Mouse (Mus musculus): ENCODE results near the gene Gm36210.
A peak's percentile ranks its signal among the peaks of the same experiment; 100 is the strongest.

Gene Gm36210

DNA sequence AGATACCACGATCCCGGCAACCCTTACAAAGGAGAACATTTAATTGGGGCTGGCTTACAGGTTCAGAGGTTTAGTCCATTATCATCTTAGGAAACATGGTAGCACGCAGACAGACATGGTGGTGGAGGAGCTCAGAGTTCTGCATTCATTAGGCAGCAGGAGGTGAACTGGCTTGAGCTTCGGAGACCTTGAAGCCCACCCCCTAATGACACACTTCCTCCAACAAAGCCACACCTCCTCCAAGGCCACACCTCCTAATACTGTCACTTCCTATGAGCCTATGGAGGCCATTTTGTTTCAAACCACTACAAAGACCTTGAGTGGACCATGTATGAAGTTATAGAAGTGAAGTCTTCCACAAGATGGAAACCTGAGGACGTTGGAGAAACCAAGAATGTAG, 5.9 kb upstream of the Gm36210 start:
- TF ChIP-seq NANOG (IDR thresholded peaks at IDR 0.05; ENCODE audit: borderline replicate concordance, low read length) (no peak), CTCF (conservative IDR thresholded peaks at IDR 0.05; ENCODE audit: low read length) (no peak), POU5F1 (IDR thresholded peaks at IDR 0.05; ENCODE audit: borderline replicate concordance, low read length) (no peak)
- H3K4me1 ChIP-seq (replicated peaks; ENCODE audit: low read depth, low read length): peaks cover 77% of the 10 kb centered on the region
- H3K36me3 ChIP-seq (ENCODE audit: insufficient read depth, low read length): peaks cover 54% of the 10 kb centered on the region
- no peaks in the 10 kb centered on the region for H3K27me3 ChIP-seq (ENCODE audit: insufficient read depth, low read length)
- H3K4me3 ChIP-seq (replicated peaks; ENCODE audit: low read length): peak overlapping the region; percentile 90
- H3K9me3 ChIP-seq (ENCODE audit: low read length): no peaks in the 10 kb centered on the region

DNA sequence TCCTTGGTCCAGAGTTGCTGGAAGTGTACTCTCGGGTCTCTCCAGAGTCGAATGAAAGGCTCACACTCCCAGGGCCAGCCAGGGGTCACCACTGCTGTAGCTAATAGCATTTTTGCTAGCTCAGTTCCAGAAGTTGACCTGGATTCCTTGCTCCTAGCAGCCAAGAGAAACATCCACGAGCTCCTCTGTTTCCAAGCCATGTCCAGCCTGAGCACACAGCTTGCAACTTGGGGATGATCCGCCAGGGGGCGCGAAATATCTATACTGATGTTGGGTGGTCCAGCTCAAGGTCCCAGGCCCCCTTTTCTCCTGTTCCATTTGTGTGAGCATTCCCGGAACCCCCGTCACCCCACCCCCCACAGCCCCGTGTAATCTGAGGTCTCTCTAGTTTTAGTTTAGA, 5.2 kb upstream of the Gm36210 start:
- Histone ChIP-seq H3K4me3 (replicated peaks; ENCODE audit: low read length) (peak overlapping the region; percentile 90), H3K9me3 (ENCODE audit: low read length) (no peaks in the 10 kb centered on the region), H3K36me3 (ENCODE audit: insufficient read depth, low read length) (peaks cover 50% of the 10 kb centered on the region), H3K27me3 (ENCODE audit: insufficient read depth, low read length) (no peaks in the 10 kb centered on the region), H3K4me1 (replicated peaks; ENCODE audit: low read depth, low read length) (peaks cover 77% of the 10 kb centered on the region)
- peak; percentile 72 for TF ChIP-seq CTCF (conservative IDR thresholded peaks at IDR 0.05; ENCODE audit: low read length)
- no peak for TF ChIP-seq POU5F1 (IDR thresholded peaks at IDR 0.05; ENCODE audit: borderline replicate concordance, low read length)

DNA sequence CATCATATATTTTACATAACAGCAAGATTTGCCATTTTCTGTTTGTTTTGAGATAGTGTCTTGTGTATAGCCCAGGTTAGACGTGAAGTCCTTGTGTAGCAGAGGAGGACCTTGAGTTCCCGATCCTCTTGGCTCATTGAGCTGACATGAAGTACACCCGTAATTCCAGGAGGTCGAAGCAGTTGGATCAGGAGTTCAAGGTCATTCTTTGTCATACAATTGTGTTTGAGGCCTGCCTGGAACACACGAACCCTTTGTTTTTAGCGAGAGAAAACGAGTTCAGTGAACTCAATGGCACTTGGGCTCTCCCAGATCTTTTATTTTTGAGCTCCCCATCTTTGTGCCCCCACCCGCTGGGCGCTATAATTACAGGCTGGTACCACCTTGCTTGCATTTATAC, 3.9 kb downstream of the Gm36210 start:
- Histone ChIP-seq H3K9me3 (ENCODE audit: low read length) (no peaks in the 10 kb centered on the region), H3K4me3 (replicated peaks; ENCODE audit: low read length) (no peak overlapping the region), H3K36me3 (ENCODE audit: insufficient read depth, low read length) (peaks cover 36% of the 10 kb centered on the region), H3K4me1 (replicated peaks; ENCODE audit: low read depth, low read length) (peaks cover 80% of the 10 kb centered on the region), H3K27me3 (ENCODE audit: insufficient read depth, low read length) (no peaks in the 10 kb centered on the region)
- TF ChIP-seq NANOG (IDR thresholded peaks at IDR 0.05; ENCODE audit: borderline replicate concordance, low read length) (no peak; the same call in 1 of the 2 replicates), POU5F1 (IDR thresholded peaks at IDR 0.05; ENCODE audit: borderline replicate concordance, low read length) (no peak; the same call in 1 of the 2 replicates), CTCF (conservative IDR thresholded peaks at IDR 0.05; ENCODE audit: low read length) (no peak)

DNA sequence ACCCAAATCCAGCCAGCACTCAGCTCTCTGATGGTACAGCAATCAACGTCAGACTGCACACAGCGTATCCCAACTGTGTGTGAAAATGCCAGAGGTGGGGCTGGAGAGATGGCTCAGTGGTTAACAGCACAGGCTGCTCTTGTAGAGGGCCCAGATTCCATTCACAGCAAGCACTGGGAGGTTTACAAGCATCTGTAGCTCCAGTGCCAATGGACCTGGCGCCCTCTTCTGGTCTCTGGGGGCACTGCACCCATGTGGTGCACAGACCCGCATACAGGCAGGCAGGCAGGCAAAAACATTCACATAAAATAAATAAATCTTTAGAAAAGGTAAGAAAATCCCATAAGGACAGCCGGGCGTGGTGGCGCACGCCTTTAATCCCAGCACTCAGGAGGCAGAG, 5.1 kb downstream of the Gm36210 start:
- H3K4me1 ChIP-seq (replicated peaks; ENCODE audit: low read depth, low read length): peaks cover 77% of the 10 kb centered on the region
- TF ChIP-seq CTCF (conservative IDR thresholded peaks at IDR 0.05; ENCODE audit: low read length): peak; percentile 96
- no peak for TF ChIP-seq POU5F1 (IDR thresholded peaks at IDR 0.05; ENCODE audit: borderline replicate concordance, low read length)
- peak; percentile 36; the same call in 1 of the 2 replicates for TF ChIP-seq NANOG (IDR thresholded peaks at IDR 0.05; ENCODE audit: borderline replicate concordance, low read length)
- no peak overlapping the region for H3K4me3 ChIP-seq (replicated peaks; ENCODE audit: low read length)
- H3K36me3 ChIP-seq (ENCODE audit: insufficient read depth, low read length): peaks cover 32% of the 10 kb centered on the region
- H3K27me3 ChIP-seq (ENCODE audit: insufficient read depth, low read length): no peaks in the 10 kb centered on the region
- no peaks in the 10 kb centered on the region for H3K9me3 ChIP-seq (ENCODE audit: low read length)

DNA sequence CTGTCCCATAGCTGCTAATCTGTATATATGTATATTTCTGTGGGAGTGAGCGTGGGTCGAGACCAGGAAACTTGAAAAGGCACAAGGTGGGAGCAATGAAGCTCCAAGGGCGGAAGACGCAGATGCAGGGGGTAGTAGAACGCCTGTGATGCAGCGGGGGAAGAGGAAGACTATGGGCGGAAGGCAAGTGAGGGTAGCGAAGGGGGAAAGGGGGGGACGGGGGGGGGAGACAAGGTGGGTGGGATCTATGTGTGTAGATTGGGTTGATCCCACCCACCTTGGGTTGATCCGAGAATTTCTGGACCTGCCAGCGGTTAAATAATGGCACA, 5.8 kb downstream of the Gm36210 start:
- Histone ChIP-seq H3K36me3 (ENCODE audit: insufficient read depth, low read length) (peaks cover 29% of the 10 kb centered on the region), H3K4me1 (replicated peaks; ENCODE audit: low read depth, low read length) (peaks cover 77% of the 10 kb centered on the region), H3K9me3 (ENCODE audit: low read length) (no peaks in the 10 kb centered on the region), H3K4me3 (replicated peaks; ENCODE audit: low read length) (peak overlapping the region; percentile 53; the same call in 1 of the 2 replicates), H3K27me3 (ENCODE audit: insufficient read depth, low read length) (no peaks in the 10 kb centered on the region)
- TF ChIP-seq POU5F1 (IDR thresholded peaks at IDR 0.05; ENCODE audit: borderline replicate concordance, low read length): no peak
- no peak for TF ChIP-seq CTCF (conservative IDR thresholded peaks at IDR 0.05; ENCODE audit: low read length)
- no peak for TF ChIP-seq NANOG (IDR thresholded peaks at IDR 0.05; ENCODE audit: borderline replicate concordance, low read length)

DNA sequence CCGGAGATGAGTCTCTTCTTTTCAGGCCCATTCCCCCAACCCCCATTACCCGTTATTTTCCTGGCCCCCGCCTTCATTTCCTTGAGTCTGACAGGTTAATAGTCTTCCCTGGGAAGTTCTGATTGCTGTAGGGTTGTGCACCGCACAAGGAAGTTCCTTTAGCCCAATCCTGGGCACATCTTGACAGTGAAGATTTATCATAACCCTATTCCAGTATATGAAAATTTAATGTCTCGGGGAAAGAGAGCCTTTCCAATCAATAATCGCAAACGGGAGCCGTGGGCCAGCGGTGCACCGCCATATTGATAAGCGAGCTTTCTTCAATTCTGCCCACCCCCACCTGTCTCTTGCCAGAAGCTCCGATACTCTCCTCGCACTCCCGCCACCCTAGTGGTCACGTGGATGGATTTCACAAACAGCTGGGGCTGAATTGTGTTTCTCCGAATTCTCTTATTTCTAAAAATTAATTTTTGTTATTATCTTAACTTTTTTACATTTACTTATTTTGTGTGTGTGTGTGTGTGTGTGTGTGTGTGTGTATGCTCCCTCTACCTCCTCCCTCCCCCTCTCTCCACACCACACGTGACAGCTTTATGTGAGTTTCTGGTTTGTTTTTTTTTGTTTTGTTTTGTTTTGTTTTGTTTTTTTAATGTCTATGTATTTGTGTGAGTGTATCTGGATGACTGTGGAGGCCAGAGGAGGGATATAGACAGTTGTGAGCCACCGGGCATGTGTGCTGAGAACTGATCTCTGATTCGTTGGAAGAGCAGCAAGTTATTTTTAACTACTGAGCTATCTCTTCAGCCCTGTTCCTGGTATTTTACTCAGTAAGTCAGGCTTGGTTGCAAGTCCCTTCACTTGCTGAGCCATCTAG, 6.4 kb downstream of the Gm36210 start:
- no peaks in the 10 kb centered on the region for H3K27me3 ChIP-seq (ENCODE audit: insufficient read depth, low read length)
- H3K4me3 ChIP-seq (replicated peaks; ENCODE audit: low read length): peak overlapping the region; percentile 67
- no peak for TF ChIP-seq NANOG (IDR thresholded peaks at IDR 0.05; ENCODE audit: borderline replicate concordance, low read length)
- H3K9me3 ChIP-seq (ENCODE audit: low read length): no peaks in the 10 kb centered on the region
- H3K36me3 ChIP-seq (ENCODE audit: insufficient read depth, low read length): peaks cover 24% of the 10 kb centered on the region
- peaks cover 80% of the 10 kb centered on the region for H3K4me1 ChIP-seq (replicated peaks; ENCODE audit: low read depth, low read length)

DNA sequence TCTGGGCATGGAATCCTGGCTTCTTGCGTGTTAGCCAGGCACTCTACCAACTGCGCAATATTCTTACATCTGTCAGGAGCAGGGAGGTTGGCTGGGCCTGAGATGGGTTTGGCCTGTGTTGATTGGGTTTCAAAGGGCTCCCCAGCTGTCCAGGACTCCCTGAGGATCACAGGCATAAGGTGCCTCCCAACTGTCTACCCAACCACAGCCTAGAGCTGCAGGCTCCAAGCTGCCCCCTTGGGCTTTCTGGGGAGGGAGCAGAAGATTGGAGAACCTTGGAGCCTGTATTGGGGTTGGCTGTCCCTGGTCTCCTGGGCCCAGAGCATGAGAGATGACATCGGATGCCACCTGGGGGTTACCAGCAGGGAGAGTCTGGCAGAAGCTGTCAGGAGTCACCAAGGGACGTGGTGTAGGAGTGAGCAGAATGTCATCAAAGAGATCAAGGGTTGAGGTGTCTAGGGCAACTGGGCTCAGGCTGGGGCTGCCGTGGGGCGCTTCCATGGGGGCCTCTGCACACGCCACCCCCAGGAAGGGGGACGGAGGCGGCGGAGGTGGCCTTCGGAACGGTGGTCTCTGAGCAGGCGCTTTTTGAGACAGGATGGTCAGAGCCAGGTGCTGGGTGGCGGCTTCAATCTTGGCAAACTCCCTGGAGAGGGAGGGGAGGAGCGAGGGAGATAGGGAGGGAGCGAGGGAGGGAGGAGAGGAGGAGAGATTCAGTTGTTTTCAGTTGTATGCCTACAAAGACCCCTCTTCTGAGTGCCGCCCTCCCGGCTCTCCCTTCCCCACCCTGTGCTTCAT, 7.3 kb downstream of the Gm36210 start:
- H3K27me3 ChIP-seq (ENCODE audit: insufficient read depth, low read length): no peaks in the 10 kb centered on the region

DNA sequence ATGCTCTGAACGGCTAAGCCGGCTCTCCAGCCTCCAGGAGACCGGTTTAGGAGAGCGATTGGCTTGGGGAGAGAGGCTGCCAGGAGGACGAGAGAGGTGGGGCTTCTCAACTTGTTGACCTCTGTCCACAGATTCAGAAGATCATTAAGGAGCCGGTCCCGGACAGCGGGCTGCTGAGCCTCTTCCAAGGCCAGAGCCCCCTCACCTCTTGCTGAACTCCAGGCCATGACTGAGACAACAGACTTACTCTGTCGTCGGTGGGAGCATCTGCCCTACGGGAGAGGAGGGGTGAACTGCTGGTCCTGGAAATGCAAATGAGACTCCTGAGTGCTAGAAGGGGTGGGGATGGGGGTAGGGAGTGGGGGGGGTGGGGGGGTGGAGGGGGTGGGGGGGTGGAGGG, 11.1 kb downstream of the Gm36210 start:
- Histone ChIP-seq H3K36me3 (ENCODE audit: insufficient read depth, low read length) (peaks cover 31% of the 10 kb centered on the region), H3K4me1 (replicated peaks; ENCODE audit: low read depth, low read length) (peaks cover 78% of the 10 kb centered on the region), H3K9me3 (ENCODE audit: low read length) (no peaks in the 10 kb centered on the region), H3K4me3 (replicated peaks; ENCODE audit: low read length) (peak overlapping the region; percentile 45), H3K27me3 (ENCODE audit: insufficient read depth, low read length) (no peaks in the 10 kb centered on the region)
- TF ChIP-seq POU5F1 (IDR thresholded peaks at IDR 0.05; ENCODE audit: borderline replicate concordance, low read length) (no peak), NANOG (IDR thresholded peaks at IDR 0.05; ENCODE audit: borderline replicate concordance, low read length) (no peak), CTCF (conservative IDR thresholded peaks at IDR 0.05; ENCODE audit: low read length) (no peak)

More for the DNA sequence above, 7.3 kb downstream of the Gm36210 start:
- H3K9me3 ChIP-seq (ENCODE audit: low read length): no peaks in the 10 kb centered on the region
- peak overlapping the region; percentile 67 for H3K4me3 ChIP-seq (replicated peaks; ENCODE audit: low read length)
- H3K36me3 ChIP-seq (ENCODE audit: insufficient read depth, low read length): peaks cover 18% of the 10 kb centered on the region
- H3K4me1 ChIP-seq (replicated peaks; ENCODE audit: low read depth, low read length): peaks cover 85% of the 10 kb centered on the region
- TF ChIP-seq NANOG (IDR thresholded peaks at IDR 0.05; ENCODE audit: borderline replicate concordance, low read length): no peak
- TF ChIP-seq CTCF (conservative IDR thresholded peaks at IDR 0.05; ENCODE audit: low read length): no peak
